Mouse (Mus musculus) ES-E14 (cell line): ENCODE measurements around the gene Rnf167. TPM values are rescaled to one million over a fixed set of nuclear protein-coding genes. Genes with fewer than 3 reads are reported as not detected.

ENCODE experiments used
- DNase-seq: peaks from one replicate; pipeline ENCODE4 v3.0.0-alpha.2; 2013; ENCODE audit warnings: low read depth, low spot score
- H3K27ac ChIP-seq: 2 replicates; pipeline ENCODE4 v1.5.1; 2012; ENCODE audit warnings: low read depth, mild to moderate bottlenecking, low read length, moderate library complexity, mixed read lengths; ENCODE audit not compliant: poor library complexity, insufficient read depth, severe bottlenecking
- H3K36me3 ChIP-seq: 2 replicates; pipeline ENCODE4 v1.6.1; 2012; ENCODE audit warnings: mild to moderate bottlenecking, low read length, moderate library complexity, mixed read lengths; ENCODE audit not compliant: control insufficient read depth, poor library complexity, insufficient read depth, severe bottlenecking
- H3K4me1 ChIP-seq, 2 experiments: fragments of 150-350 bp in 1 of 2; sonication (generic) in 1 of 2; 2 replicates each; pipeline ENCODE4 v1.6.1; 2012; ENCODE audit warnings: low read length in 2 of 2, mild to moderate bottlenecking in 1 of 2, mixed read lengths in 1 of 2; ENCODE audit not compliant: control insufficient read depth in 2 of 2, insufficient read depth in 2 of 2, poor library complexity in 1 of 2
- H3K4me3 ChIP-seq, 2 experiments: fragments of 150-350 bp in 1 of 2; sonication (generic) in 1 of 2; 2 replicates each; pipeline ENCODE4 v1.5.1; 2012; ENCODE audit warnings: low read length in 2 of 2, low read depth in 1 of 2, mild to moderate bottlenecking in 1 of 2, mixed read lengths in 1 of 2; ENCODE audit not compliant: insufficient read depth in 1 of 2, poor library complexity in 1 of 2, severe bottlenecking in 1 of 2
- H3K9ac ChIP-seq: 2 replicates; pipeline ENCODE4 v1.6.1; 2012; ENCODE audit warnings: low read depth, mild to moderate bottlenecking, low read length, mixed read lengths; ENCODE audit not compliant: poor library complexity, insufficient read depth, severe bottlenecking
- H3K9me3 ChIP-seq: fragments of 150-350 bp; sonication (generic); 2 replicates; pipeline ENCODE4 v1.6.1; 2012; ENCODE audit warnings: low read depth, mild to moderate bottlenecking, low read length; ENCODE audit not compliant: control insufficient read depth, insufficient read depth
- CHD2 ChIP-seq: IDR thresholded peaks from 2 replicates; pipeline ENCODE4 v1.6.1; 2014; ENCODE audit warnings: mild to moderate bottlenecking, low read depth, low read length, inconsistent platforms
- HCFC1 ChIP-seq: IDR thresholded peaks from 2 replicates; pipeline ENCODE4 v1.6.1; 2012; ENCODE audit warnings: low read length, inconsistent platforms, borderline replicate concordance; ENCODE audit not compliant: insufficient read depth
- MAFK ChIP-seq: IDR thresholded peaks from 2 replicates; pipeline ENCODE4 v1.6.1; 2014; ENCODE audit warnings: mild to moderate bottlenecking, low read depth, low read length, inconsistent platforms; ENCODE audit not compliant: insufficient read depth
- ZC3H11A ChIP-seq: IDR thresholded peaks from 2 replicates; pipeline ENCODE4 v1.6.1; 2012; ENCODE audit warnings: low read depth, mild to moderate bottlenecking, inconsistent platforms, low read length, borderline replicate concordance
- ZNF384 ChIP-seq: IDR thresholded peaks from 2 replicates; pipeline ENCODE4 v1.6.1; 2012; ENCODE audit warnings: low read depth, low read length, inconsistent platforms
- in situ Hi-C, 2 experiments: fragments of 600-800 bp; cut with MboI; formaldehyde crosslinking; loops; one replicate each; pipeline ENCODE4 v1.15.1; 2025; ENCODE audit warnings: low sequenced_read_pairs in 2 of 2, inconsistent platforms in 1 of 2; ENCODE audit not compliant: unreplicated experiment in 2 of 2
- total RNA-seq: library from RNA; depleted of rRNA; stranded (reverse); fragments of 300-350 nt; gene quantifications from 2 replicates; pipeline ENCODE4 v1.2.3, GENCODE M21; 2012

Rnf167 gene
- total RNA-seq, 1 experiment, result 113 TPM

DNA sequence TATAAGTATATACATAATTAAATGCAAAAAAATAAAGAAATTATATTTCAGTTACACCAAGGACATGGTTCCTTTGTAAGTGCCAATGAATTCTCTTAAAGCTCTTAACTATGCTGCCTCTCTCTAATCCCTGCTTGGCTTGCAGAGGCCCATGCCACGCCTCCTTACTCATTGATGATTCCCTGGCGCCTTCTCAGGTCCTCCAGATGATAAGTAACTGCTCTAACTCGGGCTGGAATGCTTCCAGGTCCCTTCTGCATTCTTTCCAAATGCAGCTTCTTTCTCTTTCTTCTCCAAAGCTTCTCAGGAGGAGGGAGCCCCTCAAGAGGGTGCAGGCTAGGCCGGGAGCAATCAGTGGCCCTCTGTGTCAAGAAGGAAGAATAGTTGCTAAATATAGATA lies 42.5 kb downstream of the Rnf167 start:
- no peaks in the 10 kb centered on the region for H3K36me3 ChIP-seq
- no peak for TF ChIP-seq ZC3H11A
- no peak for TF ChIP-seq HCFC1
- TF ChIP-seq ZNF384, result no peak
- no peak for TF ChIP-seq MAFK
- no peak for TF ChIP-seq CHD2
- no peaks in the 10 kb centered on the region; a peak in 1 of 4 replicates for H3K4me1 ChIP-seq
- in situ Hi-C loops, result no loop called here
- H3K4me3 ChIP-seq, result no peak overlapping the region
- H3K9ac ChIP-seq, result no peak overlapping the region
- no peaks in the 10 kb centered on the region for H3K9me3 ChIP-seq
- no peak overlapping the region for H3K27ac ChIP-seq
- DNase-seq, result no peak

DNA sequence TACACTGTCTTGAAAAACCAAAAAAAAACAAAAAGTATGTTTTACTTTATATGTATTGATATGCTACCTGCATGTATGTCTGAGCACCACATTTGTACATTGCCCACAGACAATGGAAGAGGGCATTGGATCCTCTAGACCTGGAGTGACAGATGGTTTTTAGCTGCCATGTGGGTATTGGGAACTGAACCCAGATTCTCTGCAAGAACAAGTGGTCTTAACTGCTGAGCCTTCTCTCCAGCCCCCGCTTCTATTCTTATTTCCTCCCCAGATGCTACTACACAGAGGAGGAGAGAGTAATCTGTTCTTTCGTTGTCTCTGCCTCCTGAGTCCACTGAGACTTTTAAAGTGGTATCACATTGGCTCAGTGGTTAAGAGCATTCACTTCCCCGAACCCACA lies 46.5 kb downstream of the Rnf167 start:
- in situ Hi-C loops, result no loop called here
- TF ChIP-seq CHD2 (no peak), MAFK (no peak), HCFC1 (no peak), ZNF384 (no peak), ZC3H11A (no peak)
- no peak overlapping the region for H3K27ac ChIP-seq
- no peak overlapping the region for H3K9ac ChIP-seq
- no peak for DNase-seq
- H3K9me3 ChIP-seq, result no peaks in the 10 kb centered on the region
- no peaks in the 10 kb centered on the region for H3K4me1 ChIP-seq
- H3K4me3 ChIP-seq, result no peak overlapping the region
- no peaks in the 10 kb centered on the region for H3K36me3 ChIP-seq

DNA sequence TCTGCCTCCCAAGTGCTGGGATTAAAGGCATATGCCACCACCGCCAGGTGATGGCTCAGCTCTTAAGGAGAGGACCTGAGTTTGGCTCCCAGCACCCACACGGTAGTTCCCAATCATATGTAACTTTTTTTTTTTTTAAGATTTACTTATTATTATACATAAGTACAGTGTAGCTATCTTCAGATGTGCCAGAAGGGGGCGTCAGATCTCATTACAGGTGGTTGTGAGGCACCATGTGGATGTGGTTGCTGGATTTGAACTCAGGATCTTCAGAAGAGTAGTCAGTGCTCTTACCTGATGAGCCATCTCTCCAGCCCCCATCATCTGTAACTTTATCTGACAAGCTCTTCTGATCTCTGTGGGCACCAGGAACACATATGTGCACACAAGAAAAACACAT lies 50.3 kb downstream of the Rnf167 start:
- Histone ChIP-seq H3K4me3 (no peak overlapping the region), H3K9ac (no peak overlapping the region), H3K27ac (no peak overlapping the region), H3K9me3 (no peaks in the 10 kb centered on the region), H3K4me1 (peaks cover 0 to 6% of the 10 kb centered on the region in 2 experiments; a peak in 2 of 4 replicates), H3K36me3 (no peaks in the 10 kb centered on the region)
- TF ChIP-seq CHD2 (no peak), ZC3H11A (no peak), ZNF384 (no peak), MAFK (no peak), HCFC1 (no peak)
- in situ Hi-C loops, result no loop called here
- no peak for DNase-seq

DNA sequence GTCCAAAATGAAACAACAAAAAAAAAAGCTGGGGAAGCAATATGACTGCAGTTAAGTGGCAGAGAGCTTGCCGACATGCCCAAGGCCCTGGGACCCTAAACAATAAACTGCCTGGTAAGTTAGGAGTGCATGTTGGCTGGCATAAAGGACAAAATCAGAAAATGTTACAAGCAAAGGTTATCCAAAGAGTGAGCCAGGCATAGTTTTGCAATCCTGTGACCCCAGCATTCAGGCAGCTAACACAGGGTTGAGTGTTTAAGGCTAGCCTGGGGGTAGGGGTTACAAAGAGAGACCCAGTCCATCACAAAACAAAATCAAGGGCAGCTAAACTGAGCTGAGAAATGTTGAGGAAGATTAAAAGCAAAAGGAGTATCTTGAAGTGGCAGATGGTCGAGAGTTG lies 52.0 kb downstream of the Rnf167 start:
- H3K9me3 ChIP-seq, result no peaks in the 10 kb centered on the region
- no peak for TF ChIP-seq MAFK
- no peak for TF ChIP-seq CHD2
- TF ChIP-seq HCFC1, result no peak
- TF ChIP-seq ZC3H11A, result no peak
- TF ChIP-seq ZNF384, result no peak
- peaks cover 4% of the 10 kb centered on the region; the same call in 1 of the 2 replicates for H3K36me3 ChIP-seq
- peaks cover 0 to 8% of the 10 kb centered on the region in 2 experiments; a peak in 2 of 4 replicates for H3K4me1 ChIP-seq
- no peak for DNase-seq
- H3K4me3 ChIP-seq, result no peak overlapping the region
- no peak overlapping the region for H3K9ac ChIP-seq
- no peak overlapping the region for H3K27ac ChIP-seq
- in situ Hi-C loops, result no loop called here
